Mouse (Mus musculus) brain, adult 10 weeks (tissue): ENCODE measurements around the gene Gm20747. TPM values are rescaled to one million over a fixed set of nuclear protein-coding genes. Genes with fewer than 3 reads are reported as not detected.

ENCODE experiments used
- polyA plus RNA-seq: library from polyadenylated mRNA; stranded (reverse); fragments of 350-450 nt; fragmentation: Illumina TruSeq; extraction: RNeasy Lipid Tissue Mini Kit (QIAGEN cat#74804); gene quantifications from one replicate; pipeline ENCODE4 v1.2.3, GENCODE M21; 2015; ENCODE audit warnings: low read depth, low replicate concordance

The Gm20747 gene
- not detected for polyA plus RNA-seq

DNA sequence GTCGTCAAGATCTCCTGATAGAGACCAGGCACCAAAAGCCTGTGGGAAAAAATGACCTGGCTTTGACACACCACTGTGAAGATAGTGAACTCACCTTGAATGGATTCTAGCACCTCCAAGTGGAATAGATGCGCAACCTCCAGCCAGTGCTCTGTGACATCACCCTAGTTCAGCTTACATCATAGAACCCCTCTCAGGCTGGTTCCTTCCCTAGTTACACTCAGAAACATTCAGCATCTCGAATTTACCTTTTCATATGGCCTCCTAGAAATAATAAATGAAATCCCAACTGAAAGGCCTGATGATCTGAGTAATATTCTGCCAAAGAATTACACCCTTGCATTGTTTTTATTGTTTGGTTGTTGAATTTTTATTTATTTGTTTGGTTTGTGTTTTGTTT is at the start of gene Gm20747:
Gm20747 (minus strand) TSS at position 101 of the 400 bp plus-strand sequence.

